Mouse (Mus musculus): Measurements from ENCODE around the gene Ebpl.
"Not testable (repeated sequence)": the region's sequence is repeated elsewhere in the genome, so short reads cannot be mapped to it uniquely, and the experiment has no call there.

Ebpl gene

DNA sequence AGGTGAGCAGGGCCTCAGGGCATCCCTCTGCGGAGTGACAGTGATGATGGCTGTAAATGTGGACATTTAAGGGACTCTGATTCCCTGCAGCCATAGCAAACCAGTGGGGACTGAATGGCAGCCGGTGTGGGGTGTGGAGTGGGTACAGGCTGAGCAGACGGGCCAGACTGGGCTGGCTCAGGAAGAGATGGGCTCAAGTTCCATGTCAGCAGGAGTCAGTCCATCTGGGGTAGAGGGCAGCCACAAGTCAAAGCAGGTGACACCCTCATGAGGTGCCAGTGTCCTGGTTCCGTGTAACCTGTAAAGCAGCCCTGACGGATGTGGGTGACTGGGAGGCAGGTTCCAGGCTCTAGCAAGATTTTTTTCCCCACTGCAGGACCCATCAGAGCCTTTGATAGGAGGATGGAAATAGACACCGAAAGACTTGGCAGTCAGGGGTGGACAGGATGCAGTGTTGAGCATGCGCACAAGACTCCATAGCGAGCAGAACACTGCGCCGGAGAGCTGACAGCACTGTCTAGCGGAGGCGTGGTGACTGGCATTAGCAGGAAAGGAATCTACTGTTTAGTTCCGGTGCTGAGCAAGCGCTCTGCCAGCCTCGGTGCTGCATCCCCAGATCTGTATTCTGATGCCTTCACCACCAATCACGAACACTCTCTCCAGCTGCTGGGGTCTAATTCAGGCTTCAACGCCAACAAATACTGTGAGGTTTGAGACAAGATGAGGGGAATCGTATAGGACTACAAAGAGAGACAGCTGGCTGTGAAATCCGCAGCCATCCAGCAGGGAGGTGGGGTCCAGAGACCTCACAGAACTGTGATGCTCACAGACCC, 32.4 kb downstream of the Ebpl start:
- peak; percentile 52 to 64 for DNase-seq (ENCODE audit: low spot score in 2 of 2)

DNA sequence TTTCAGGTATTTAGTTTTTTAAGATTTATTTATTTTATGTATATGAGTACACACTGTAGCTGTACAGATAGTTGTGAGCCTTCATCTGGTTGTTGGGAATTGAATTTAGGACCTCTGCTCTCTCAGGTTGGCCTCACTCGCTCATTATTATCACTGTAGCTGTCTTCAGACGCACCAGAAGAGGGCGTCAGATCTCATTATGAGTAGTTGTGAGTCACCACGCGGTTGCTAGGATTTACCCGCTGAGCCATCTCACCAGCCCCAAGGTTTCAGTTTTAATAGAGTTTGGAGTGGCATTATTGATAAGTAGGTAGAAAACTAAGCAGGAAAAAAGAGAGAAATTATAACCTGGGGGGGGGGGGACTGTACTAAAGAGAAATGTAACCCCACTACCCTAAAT, 33.2 kb downstream of the Ebpl start:
- not testable (repeated sequence) for DNase-seq (ENCODE audit: low spot score in 2 of 2)

DNA sequence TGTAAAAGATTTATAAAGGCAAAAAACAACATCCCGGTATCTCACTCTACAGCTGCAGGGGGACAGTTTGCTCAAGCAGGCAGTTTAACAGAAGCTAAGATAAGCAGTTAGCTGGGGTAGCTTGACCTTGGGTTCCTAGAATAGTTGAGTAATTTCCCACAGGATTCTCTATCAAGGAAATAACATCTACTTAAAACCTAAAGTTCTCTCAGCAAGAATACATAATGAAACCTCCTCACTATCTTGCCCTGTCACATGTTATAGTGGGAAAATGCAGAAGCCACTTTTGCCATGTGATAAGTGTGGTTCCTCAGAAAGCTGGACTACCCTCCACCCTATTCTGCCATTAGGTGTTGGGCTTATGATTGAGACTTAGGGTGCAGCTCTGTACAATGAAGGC, 37.5 kb downstream of the Ebpl start:
- no peak for DNase-seq (ENCODE audit: low spot score in 2 of 2)

DNA sequence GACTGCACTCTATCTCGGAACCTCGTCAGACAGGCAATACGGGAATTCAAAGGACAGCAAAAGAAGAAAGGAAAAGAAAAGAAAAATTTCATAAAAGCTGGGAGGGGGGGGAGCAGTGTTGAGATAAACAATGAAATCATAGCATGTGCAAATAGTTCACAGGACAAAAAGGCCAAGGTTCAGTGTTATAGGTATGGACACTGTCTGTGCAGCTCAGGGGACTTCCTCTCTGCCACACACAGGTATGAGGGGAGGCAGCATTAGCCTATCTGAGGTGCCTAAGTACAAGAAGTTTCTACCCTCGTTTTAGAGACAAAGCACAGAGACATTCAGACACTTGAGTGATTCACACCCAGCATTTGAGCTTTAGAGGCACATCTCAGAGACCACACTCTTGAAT, 39.0 kb downstream of the Ebpl start:
- no peak for DNase-seq (ENCODE audit: low spot score in 2 of 2)

DNA sequence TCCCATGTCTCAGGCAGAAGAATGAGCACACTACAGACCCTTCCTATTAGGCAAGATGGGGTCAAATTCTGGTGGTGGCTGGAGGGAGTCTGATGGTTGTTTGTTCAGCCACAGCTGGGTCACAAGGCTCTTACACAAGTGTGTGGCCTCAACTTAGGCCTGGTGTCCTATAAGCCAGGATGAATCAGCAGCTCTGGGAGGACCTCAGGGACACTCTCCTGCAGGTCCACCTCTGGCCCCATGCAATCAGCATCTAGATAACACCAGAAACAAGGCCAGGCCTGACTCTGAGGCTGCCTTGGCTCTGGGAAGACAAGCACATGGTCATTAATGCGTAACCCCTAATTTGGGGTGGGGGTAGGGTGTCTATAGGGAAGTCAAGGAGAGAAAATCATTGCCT, 39.5 kb downstream of the Ebpl start:
- DNase-seq (ENCODE audit: low spot score in 2 of 2), result no peak

DNA sequence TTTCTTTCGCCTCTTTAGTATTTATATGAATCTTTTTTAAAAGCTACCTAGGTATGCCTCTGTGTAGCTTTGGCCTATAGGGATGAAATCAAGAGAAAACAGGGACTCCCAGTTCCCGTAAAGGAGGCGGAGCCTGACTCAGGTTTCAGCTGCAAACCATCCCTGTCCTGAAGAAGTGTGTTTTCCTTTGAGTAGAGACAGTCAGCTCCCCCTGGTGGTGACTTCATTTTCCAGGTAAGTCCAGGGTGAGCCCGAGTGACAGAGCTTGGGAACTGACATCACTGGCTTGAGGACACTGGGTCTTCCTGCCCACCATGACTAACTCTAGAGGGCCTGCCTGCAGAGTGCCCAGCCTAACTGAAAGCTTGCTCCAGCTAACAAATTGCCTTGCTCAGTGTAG, 43.4 kb downstream of the Ebpl start:
- DNase-seq (ENCODE audit: low spot score in 2 of 2), result no peak

DNA sequence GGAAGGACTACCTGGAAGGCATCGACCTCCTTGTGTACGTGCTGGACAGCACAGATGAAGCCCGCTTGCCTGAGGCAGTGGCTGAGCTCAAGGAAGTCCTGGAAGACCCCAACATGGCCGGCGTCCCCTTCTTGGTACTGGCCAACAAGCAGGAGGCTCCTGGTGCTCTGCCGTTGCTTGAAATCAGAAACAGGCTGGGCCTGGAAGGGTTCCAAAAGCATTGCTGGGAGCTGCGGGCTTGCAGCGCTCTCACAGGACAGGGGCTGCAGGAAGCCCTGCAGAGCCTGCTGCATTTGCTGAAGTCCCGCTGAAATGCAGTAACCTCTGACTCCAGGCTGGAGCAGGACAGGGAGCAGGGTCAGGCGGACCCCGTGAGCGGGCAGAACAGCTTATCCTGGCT, 49.3 kb downstream of the Ebpl start:
- no peak for DNase-seq (ENCODE audit: low spot score in 2 of 2)

DNA sequence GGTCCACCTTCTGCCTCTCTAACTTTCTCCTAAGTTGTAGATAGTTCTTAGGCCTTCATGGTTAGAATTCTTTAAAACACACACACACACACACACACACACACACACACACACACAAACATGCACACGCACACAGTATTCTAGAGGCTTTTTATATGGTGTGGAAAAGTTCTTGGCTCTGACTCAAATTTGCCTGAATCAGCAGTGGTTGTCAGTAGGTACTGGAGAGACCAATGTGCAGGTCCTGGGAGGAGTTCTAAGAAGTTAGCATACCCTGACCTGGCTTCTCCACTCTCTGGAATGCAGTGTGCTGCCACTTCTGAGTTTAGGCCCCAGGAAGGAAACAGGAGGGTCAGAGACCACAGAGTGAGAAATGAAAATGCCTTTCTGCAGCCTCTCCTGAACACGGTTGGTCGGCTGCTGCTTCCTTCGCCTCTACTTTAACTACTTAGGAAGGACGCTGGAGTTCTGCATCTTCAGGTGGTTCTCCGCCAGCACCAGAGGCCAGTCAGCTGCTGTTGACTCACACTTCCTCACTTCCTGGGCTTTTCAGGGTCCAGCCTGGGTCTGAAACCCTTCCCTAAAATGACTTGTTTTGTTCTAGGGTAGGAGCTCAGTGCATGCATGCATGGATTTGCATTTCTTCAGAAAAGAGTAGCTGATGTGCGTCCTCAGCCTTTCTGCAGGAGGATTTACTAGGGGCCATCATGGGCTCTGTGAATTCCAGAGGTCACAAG, 50.0 kb downstream of the Ebpl start:
- no peak for DNase-seq (ENCODE audit: low spot score in 2 of 2)

DNA sequence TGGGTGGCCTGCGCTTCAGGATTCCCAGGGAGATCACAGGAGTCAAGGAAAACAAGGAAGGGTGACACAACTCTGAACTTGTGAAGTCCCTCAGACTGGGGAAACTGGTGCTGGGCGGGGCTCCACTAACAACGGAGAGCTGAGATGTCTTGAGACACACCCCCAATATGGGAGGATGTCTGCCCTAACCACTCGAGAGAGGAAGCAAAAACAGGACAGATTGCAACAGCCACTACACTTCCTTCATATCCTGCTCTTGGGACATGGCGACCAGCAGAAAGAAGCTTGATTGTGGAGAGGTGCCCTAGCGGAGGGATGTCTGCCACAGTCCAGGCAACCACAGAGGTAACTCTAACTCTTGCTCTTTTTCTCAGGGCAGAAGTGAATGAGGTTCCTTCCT, 50.6 kb downstream of the Ebpl start, which contains the start of gene Arl11:
Gene Arl11, plus strand, starts transcription at position 161 of the 400 bp plus-strand sequence.
- no peak for DNase-seq (ENCODE audit: low spot score in 2 of 2)

DNA sequence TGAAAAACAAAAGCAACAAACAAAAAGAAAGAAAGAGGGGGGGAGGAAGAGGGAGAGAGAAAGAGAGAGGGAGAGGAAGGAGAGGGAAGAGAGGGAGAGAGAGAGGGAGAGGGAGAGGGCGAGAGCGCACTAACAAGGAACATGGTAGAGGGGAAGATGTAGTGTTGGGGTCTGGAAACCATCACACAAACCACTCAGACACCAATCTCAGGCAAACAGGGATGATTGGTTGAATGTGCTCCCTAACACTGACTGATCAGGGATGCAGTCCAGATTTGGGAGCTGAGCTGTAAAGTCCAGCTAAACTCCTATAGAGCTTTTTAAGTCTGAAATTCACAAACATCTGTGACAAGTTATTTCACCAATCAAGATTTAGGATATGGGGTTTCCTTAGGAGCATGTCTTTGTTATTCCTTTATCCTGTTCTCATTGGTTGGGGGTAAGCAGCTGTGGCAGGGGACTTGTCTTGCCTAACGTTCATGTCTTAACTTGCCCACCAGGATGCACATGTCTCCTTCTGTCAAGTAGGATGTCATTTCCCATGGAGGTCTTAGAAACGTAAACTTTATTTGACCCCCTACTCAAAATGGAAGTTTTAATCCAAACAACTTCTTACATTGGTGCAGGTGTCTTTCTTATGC, 56.1 kb downstream of the Ebpl start:
- no peak for DNase-seq (ENCODE audit: low spot score in 2 of 2)

DNA sequence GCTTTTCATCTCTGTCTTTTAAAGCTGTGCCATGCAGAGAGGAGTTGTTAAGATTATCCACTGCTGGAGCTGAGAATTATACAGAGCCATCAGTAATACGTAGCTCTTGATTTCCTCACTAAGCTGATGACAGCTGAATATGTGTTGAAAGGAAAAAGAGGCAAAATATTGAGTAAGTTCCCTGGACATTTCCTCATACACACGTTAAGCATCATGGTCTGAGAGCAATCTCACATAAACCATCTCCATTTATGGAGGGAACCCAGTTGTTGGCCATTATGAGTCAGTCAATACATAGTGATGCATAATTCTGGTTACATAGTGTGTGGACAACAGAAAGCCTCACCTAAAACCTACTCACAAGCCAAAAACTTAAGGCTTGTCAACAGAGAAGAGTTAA, 57.8 kb downstream of the Ebpl start:
- DNase-seq (ENCODE audit: low spot score in 2 of 2), result no peak

DNA sequence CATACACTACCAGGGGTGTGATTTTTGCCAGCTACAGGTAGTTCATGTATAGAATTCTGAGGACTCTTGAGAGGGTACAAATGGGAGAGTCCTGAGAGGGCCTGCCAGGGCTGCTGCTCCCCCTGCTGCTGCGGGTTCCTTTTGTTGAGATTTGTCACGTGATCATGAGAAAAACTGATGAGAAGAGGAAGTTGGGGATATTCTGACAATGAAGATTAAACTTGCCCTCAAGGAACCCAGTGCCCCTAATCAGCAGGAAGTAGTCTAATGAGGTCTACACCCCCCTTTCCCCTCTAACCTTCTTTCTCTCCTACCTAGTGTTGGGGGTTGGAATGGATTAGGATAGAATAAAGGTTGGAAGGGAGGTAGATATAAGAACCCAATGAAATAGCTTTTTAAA, 58.9 kb downstream of the Ebpl start:
- no peak for DNase-seq (ENCODE audit: low spot score in 2 of 2)

DNA sequence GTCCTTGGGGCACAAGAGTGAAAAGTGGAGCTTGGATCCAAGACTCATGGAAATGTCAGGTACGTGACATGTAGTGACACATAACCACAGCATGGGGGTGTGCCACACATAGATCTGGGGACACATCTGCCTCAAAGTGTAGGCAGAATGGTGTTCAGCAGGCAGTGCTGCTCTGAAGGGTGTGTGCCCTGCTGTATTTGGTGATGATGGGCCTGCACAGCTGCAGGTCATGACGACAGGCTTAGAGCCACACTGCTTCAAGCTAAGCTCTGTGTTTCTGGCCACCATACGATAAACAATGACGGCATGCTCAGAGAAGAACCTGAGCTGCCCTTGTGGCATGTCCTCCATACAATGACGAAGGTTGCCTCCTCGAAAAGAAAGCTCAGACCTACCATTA, 60.4 kb downstream of the Ebpl start:
- no peak for DNase-seq (ENCODE audit: low spot score in 2 of 2)

DNA sequence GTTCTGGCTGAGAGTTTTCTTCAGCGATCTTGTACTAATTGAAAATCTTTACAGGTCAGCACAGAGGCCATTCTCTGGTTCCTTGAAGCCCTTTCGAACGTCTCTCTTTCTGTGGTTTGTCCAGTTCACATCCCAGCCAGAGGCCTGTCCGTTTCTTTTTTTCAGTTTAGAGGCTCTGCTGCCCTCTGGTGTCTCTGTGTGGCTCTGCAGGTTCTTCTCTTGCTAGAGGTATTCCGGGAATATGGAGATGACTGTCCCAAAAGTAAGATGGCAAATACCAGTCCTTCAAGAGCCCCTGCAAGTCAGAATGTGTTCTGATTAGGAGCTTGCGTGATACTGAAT, 65.5 kb downstream of the Ebpl start:
- no peak for DNase-seq (ENCODE audit: low spot score in 2 of 2)

DNA sequence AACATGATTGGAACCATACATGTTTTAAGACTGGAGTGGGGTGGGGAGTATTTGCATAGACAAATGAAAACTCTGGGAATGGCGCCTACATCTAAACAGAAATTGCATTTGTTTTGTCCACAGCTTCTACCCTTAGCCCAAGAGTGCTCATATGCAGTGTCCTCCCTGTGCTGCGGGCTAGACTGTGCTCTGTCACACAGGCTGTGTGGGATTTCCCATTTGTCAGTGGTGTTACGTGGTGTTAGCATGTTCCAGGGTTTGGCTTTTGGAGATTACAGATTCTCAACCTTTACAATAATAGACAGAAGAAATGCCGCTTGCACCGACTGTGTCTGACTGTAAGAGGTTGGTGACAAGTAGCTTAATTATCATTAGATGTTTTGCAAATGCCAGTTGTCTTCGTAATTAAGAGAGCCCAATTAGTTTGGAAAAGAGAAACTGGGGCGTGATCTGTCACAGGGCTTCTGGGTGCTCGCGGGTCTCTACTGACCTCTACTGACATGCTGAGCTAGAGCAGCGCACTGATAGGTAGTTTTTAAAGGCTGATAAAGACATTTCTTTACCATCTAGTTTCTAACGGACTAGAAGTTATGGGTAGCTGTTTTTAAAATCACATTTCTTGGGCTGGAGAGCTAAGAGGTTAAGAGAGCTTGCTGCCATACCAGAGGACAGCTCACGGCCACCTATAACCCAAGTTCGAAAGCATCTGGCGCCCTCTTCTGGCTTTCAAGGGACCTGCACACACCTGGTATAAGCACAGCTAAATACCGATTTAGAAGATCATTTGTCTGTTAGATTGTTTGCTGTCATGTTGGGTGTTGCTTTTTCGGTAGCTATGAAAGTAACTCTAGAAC, 66.1 kb downstream of the Ebpl start:
- DNase-seq (ENCODE audit: low spot score in 2 of 2), result no peak

DNA sequence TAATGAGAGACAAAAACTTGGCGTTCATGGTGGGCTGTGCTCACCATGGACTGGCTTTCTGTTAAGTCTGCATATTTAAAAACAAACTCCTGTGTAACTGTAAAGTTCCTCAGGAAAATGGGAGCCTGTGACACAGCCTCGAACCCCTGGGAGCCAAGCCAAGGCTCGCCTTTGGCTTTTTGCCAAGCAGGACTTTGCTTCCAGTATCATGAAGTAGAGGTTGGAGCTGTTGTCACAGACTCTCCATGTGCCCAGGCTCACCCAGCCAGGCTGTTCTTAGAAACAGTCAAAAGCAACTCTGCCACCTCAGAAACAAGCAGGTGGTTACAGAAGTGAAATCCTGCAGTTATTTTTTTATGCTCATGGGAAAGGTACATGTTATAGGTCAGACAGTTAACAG, 69.6 kb downstream of the Ebpl start:
- DNase-seq (ENCODE audit: low spot score in 2 of 2), result no peak

DNA sequence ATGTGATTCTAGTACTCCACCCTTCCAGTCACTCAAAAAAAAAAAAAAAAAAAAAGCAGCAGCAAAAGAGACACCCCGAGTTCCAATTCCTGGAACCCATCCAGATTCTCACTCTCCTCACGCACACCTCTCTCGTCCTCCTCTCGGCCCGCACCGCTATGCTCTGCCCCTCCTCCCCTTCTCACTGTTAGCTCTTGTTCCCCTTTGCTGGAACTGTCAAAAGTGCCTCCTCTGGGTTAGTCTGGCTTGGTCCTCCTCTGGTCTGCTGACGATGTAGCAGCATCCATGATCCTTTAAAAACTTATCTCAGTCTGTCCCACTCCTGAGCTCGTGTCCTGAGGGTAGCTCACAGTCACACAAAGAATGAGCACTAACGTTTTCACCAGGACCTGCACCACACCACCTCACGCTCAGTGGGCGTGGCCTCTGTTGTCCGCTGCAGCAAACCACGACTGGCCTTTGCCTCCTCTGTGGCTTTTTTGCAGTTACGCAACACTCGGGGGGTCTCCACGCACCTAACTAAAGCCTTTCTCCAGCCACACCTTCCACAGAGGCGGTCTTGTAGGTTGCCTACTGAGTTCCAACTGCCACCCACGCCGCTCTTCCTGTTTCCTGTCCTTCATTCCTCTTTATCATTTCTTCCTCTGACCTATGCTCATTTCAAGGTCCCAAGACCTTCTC, 71.5 kb downstream of the Ebpl start:
- no peak for DNase-seq (ENCODE audit: low spot score in 2 of 2)
